Mouse (Mus musculus) heart, postnatal 0 days (tissue): ENCODE results near the gene Il21. TPM values are rescaled to one million over a fixed set of nuclear protein-coding genes. Genes with fewer than 3 reads are reported as not detected.

Experiments
- ATAC-seq: fragments of 200-750 bp; cut with Nextera tagmentation; 2 replicates; pipeline ENCODE4 v1.8.0; 2017; ENCODE audit warnings: low read depth, moderate number of reproducible peaks, moderate library complexity; ENCODE audit not compliant: insufficient read depth
- DNase-seq: peaks from one replicate; pipeline ENCODE4 v3.0.0-alpha.2; 2016; ENCODE audit warnings: low spot score
- H3K27ac ChIP-seq: fragments of 300-500 bp; sonication (generic); 2 replicates; pipeline ENCODE4 v1.5.1; 2014; ENCODE audit warnings: low read depth, mild to moderate bottlenecking
- H3K27me3 ChIP-seq: fragments of 300-500 bp; sonication (generic); 2 replicates; pipeline ENCODE4 v1.6.1; 2014; ENCODE audit warnings: low read length, mixed read lengths; ENCODE audit not compliant: control insufficient read depth, insufficient read depth
- H3K36me3 ChIP-seq: fragments of 300-500 bp; sonication (generic); replicated peaks from 2 replicates; pipeline ENCODE4 v1.6.1; 2014; ENCODE audit warnings: low read length, mixed read lengths; ENCODE audit not compliant: control insufficient read depth, insufficient read depth
- H3K4me1 ChIP-seq: fragments of 300-500 bp; sonication (generic); 2 replicates; pipeline ENCODE4 v1.6.1; 2014; ENCODE audit warnings: antibody characterized with exemption; ENCODE audit not compliant: control insufficient read depth, insufficient read depth
- H3K4me2 ChIP-seq: fragments of 300-500 bp; sonication (generic); 2 replicates; pipeline ENCODE4 v1.6.1; 2014; ENCODE audit warnings: low read depth, mild to moderate bottlenecking, low read length, moderate library complexity
- H3K4me3 ChIP-seq: fragments of 300-500 bp; sonication (generic); 2 replicates; pipeline ENCODE4 v1.5.1; 2014; ENCODE audit warnings: low read depth, low read length
- H3K9ac ChIP-seq: fragments of 300-500 bp; sonication (generic); replicated peaks from 2 replicates; pipeline ENCODE4 v1.6.1; 2014; ENCODE audit warnings: low read depth, low read length, mixed read lengths
- H3K9me3 ChIP-seq: fragments of 300-500 bp; sonication (generic); replicated peaks from 2 replicates; pipeline ENCODE4 v1.6.1; 2016; ENCODE audit warnings: low read length; ENCODE audit not compliant: control insufficient read depth
- CTCF ChIP-seq: IDR thresholded peaks from 2 replicates; pipeline ENCODE4 v1.5.1; 2016; ENCODE audit warnings: antibody characterized with exemption, control low read depth, low read depth
- EP300 ChIP-seq: IDR thresholded peaks from 2 replicates; pipeline ENCODE4 v1.6.1; 2016; ENCODE audit warnings: antibody characterized with exemption, low read depth
- WGBS: fragments of 180-500 bp; shearing (Covaris S2); extraction: QIAGEN DNeasy Blood & Tissue Kit; methylation state at CpG from one replicate; pipeline ENCODE4 v1.1.7; 2014; 5-methylcytosine and 5-hydroxymethylcytosine counted together
- polyA plus RNA-seq: library from polyadenylated mRNA; unstranded; fragments of >200 nt; fragmentation: Nextera tagmentation; extraction: Ambion mirVana; gene quantifications from 2 replicates; pipeline ENCODE4 v1.2.1, GENCODE M21; 2015
- total RNA-seq: library from RNA; depleted of rRNA; stranded (reverse); fragments of >200 nt; gene quantifications from 2 replicates; pipeline ENCODE4 v1.2.3, GENCODE M21; 2014; ENCODE audit warnings: low replicate concordance

Il21 gene
- total and polyA plus RNA-seq, 2 experiments from 2014 or later = not detected

DNA sequence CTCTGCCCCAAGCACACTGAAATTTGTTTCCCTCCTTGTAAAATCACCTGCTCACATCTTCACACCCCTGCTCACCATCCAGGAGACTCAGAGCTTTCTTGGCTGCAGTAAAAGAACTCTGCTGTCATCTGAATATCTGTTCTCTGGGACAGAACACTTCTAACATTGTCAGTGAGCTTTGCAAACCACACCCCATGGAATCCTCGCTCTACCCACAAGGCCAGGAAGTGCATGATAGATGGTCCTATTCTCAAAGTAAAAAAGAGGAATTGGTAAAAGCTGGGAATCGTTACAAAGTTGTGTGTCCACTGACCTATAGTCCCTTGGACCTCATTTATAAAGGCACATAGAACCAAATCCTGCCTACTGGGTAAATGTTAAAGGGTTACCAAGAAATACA is 40.5 kb downstream of the Il21 start:
- H3K4me3 ChIP-seq = no peak overlapping the region
- no peak for DNase-seq
- H3K27me3 ChIP-seq = no peaks in the 10 kb centered on the region
- WGBS = 49% methylated on average over 2 of the region's 2 CpGs
- H3K27ac ChIP-seq = no peak overlapping the region
- no peak overlapping the region for H3K9ac ChIP-seq
- H3K9me3 ChIP-seq = no peaks in the 10 kb centered on the region
- no peaks in the 10 kb centered on the region for H3K4me1 ChIP-seq
- no peak for ATAC-seq
- no peaks in the 10 kb centered on the region for H3K36me3 ChIP-seq
- no peak for TF ChIP-seq EP300
- no peak for TF ChIP-seq CTCF
- H3K4me2 ChIP-seq = no peak overlapping the region

DNA sequence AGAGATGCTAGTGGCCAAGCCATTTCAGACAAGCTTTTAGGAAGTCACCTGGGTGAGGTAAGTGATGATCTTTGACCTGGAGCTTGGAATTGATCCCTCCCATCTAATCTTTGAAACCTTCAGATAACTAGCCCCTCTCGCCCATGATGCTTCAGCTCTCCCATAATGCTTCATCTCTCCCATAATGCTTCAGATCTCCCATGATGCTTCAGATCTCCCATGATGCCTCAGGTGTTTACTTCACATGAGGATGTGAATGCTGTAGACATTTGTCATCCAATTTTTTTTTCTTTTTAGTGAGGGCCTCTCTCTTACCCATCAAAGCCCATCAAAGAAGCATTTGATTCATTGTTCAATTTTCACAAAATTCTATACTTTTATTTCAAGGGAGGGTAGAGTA is 46.9 kb downstream of the Il21 start:
- H3K9me3 ChIP-seq = no peaks in the 10 kb centered on the region
- H3K4me1 ChIP-seq = no peaks in the 10 kb centered on the region
- TF ChIP-seq CTCF = no peak
- TF ChIP-seq EP300 = no peak
- no peaks in the 10 kb centered on the region for H3K36me3 ChIP-seq
- H3K9ac ChIP-seq = no peak overlapping the region
- DNase-seq (no peak), ATAC-seq (no peak)
- WGBS = 74% methylated on average over 1 of the region's 1 CpGs
- no peaks in the 10 kb centered on the region for H3K27me3 ChIP-seq
- no peak overlapping the region for H3K4me3 ChIP-seq
- no peak overlapping the region for H3K27ac ChIP-seq
- H3K4me2 ChIP-seq = no peak overlapping the region

DNA sequence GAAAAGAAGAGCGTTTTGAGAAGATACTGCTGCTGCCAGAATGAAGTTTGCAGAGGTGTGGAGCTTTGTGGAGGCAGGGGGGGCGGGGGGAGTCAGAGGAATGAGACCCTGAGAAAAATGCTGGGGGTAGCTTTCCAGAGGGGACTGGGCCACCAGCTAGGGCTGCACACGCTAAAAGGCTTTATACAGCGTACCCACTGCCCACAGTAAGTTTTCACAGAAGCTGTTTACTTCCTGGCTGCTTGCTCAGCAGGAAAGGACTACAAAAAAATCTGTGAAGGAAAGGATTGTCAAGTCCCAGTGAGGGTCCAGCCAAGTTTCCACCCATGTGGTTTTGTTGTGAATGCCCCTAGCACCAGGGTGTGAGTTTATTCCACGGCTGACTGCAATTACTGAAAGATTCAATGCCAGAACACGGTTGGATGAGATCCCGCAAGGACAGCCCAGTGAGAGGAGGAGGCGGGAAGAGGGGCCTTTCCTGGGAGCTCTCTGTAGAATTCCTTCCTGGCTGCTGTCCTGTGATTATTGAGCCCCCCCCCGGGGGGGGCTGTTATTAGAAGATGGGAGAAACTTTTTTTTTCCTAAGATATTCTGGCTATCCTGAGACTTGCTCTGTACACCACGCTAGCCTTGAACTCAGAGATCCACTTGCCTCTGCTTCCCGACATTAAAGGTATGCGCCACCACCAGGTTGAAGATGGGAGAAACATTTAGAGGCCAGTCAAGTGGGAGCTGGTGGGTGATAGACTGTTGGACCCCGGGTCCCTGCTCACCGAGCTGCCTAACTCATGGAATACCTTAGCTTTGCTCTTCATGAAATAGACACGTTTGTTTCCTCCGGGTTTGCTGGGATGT is 49.8 kb downstream of the Il21 start:
- Histone ChIP-seq H3K9me3 (no peaks in the 10 kb centered on the region), H3K9ac (no peak overlapping the region), H3K27me3 (no peaks in the 10 kb centered on the region), H3K4me2 (no peak overlapping the region), H3K36me3 (no peaks in the 10 kb centered on the region), H3K4me1 (no peaks in the 10 kb centered on the region), H3K27ac (no peak overlapping the region), H3K4me3 (no peak overlapping the region)
- DNase-seq (no peak), ATAC-seq (0 out of 2 replicates have a peak, but pooled peaks have one; percentile 8)
- no peak for TF ChIP-seq EP300
- no peak for TF ChIP-seq CTCF
- 47% methylated on average over 16 of the region's 16 CpGs for WGBS

DNA sequence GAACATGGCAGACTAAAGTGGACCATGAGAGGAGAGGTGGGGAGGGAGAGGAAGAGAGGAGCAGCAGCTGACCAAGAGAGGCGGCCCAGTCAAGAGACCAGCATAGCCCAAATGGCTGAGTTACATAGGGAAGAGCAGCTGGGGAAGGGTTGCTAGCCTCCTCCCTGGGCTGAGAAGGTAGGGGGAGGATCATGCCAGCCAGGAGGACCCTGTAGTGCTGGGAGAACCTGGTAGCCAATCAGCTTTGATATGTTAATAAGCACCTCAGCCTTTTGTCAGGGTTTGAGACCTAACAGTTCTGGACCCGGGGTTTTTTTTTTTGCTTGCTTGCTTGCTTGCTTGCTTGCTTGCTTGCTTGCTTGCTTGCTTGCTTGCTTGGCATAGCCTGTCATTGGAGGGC is 51.4 kb downstream of the Il21 start:
- no peaks in the 10 kb centered on the region for H3K4me1 ChIP-seq
- H3K27me3 ChIP-seq = no peaks in the 10 kb centered on the region
- no peaks in the 10 kb centered on the region for H3K9me3 ChIP-seq
- no peak overlapping the region for H3K27ac ChIP-seq
- no peak overlapping the region for H3K9ac ChIP-seq
- H3K4me3 ChIP-seq = no peak overlapping the region
- no peak overlapping the region for H3K4me2 ChIP-seq
- no peak for DNase-seq
- ATAC-seq = no peak
- no peak for TF ChIP-seq EP300
- H3K36me3 ChIP-seq = no peaks in the 10 kb centered on the region
- WGBS = 23% methylated on average over 2 of the region's 2 CpGs

DNA sequence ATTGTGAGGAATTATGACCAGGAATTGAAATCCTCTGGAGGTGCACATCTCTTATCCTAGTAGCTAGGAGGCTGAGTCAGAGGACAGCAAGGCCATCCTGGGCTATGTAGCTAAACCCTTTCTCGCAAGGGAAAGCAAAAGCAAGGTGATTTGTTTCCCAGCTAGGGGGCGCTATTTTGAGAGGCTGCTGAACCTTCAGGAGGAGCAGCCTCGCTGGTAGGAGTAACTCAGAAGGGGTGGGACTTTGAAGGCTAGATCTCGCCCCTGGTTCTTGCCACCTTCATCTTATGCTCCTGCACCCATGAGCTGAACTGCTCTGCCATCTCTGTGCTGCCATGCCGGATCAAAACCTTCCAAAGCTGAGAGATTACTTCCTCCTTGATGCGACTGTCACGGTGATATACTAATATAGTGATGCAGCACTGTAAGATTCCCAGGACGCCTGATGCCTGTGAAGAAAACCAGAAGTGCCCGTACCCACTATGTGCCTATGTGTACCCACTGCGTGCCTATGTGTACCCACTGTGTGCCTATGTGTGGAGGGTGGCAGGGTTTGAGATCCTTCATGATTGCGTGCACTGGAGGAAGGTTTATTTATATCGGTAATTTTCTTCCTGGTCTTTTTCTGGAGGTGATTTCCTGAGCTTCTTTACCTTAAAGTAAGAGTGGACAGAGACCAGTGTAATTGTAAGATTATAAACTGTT is 52.2 kb downstream of the Il21 start:
- no peaks in the 10 kb centered on the region for H3K9me3 ChIP-seq
- H3K27me3 ChIP-seq = no peaks in the 10 kb centered on the region
- no peaks in the 10 kb centered on the region for H3K36me3 ChIP-seq
- no peaks in the 10 kb centered on the region for H3K4me1 ChIP-seq
- DNase-seq = no peak
- no peak for ATAC-seq
- no peak overlapping the region for H3K4me2 ChIP-seq
- peak; percentile 25; the same call in 1 of the 2 replicates for TF ChIP-seq CTCF
- no peak for TF ChIP-seq EP300
- no peak overlapping the region for H3K9ac ChIP-seq
- no peak overlapping the region for H3K4me3 ChIP-seq
- 76% methylated on average over 12 of the region's 12 CpGs for WGBS
- no peak overlapping the region for H3K27ac ChIP-seq
